Mouse (Mus musculus) erythroblast, embryonic 14.5 days (primary cell): Measurements from ENCODE around the gene Gm44503. TPM values are rescaled to one million over a fixed set of nuclear protein-coding genes. Genes with fewer than 3 reads are reported as not detected.

Experiments
- H3K27me3 ChIP-seq: 2 replicates; pipeline ENCODE4 v1.6.1; 2012; ENCODE audit warnings: inconsistent platforms; ENCODE audit not compliant: control insufficient read depth
- H3K36me3 ChIP-seq: 2 replicates; pipeline ENCODE4 v1.6.1; 2012; ENCODE audit warnings: mild to moderate bottlenecking, inconsistent platforms; ENCODE audit not compliant: control insufficient read depth
- H3K4me1 ChIP-seq: 2 replicates; pipeline ENCODE4 v1.6.1; 2012; ENCODE audit warnings: inconsistent platforms; ENCODE audit not compliant: control insufficient read depth
- H3K4me3 ChIP-seq: replicated peaks from 2 replicates; pipeline ENCODE3; 2012; ENCODE audit warnings: moderate library complexity, mild to moderate bottlenecking, inconsistent platforms
- H3K9me3 ChIP-seq: 2 replicates; pipeline ENCODE4 v1.6.1; 2012; ENCODE audit warnings: low read length, inconsistent platforms, mixed read lengths; ENCODE audit not compliant: control insufficient read depth
- GATA1 ChIP-seq: IDR thresholded peaks from 2 replicates; pipeline ENCODE4 v1.6.1; 2012; ENCODE audit warnings: low read length, inconsistent platforms, mixed read lengths
- TAL1 ChIP-seq: IDR thresholded peaks from 3 replicates; pipeline ENCODE4 v1.6.1; 2012; ENCODE audit warnings: low read length, inconsistent platforms, mixed read lengths
- polyA plus RNA-seq: library from polyadenylated mRNA; stranded (reverse); fragments of >175 nt; gene quantifications from 2 replicates; pipeline ENCODE4 v1.2.3, GENCODE M21; 2012

The Gm44503 gene
- polyA plus RNA-seq, 1 experiment, result 0.01 TPM

GRCm38 (mm10) chr9:72988706-72989105, 30.1 kb downstream of the Gm44503 start:
- H3K36me3 ChIP-seq, result no peaks in the 10 kb centered on the region
- H3K4me3 ChIP-seq, result no peak overlapping the region
- H3K4me1 ChIP-seq, result peaks cover 23% of the 10 kb centered on the region
- TF ChIP-seq TAL1 (no peak), GATA1 (no peak)
- no peaks in the 10 kb centered on the region for H3K9me3 ChIP-seq
- no peaks in the 10 kb centered on the region for H3K27me3 ChIP-seq

- H3K27me3 ChIP-seq, result no peaks in the 10 kb centered on the region
- TF ChIP-seq TAL1 (no peak), GATA1 (no peak)
- H3K9me3 ChIP-seq, result no peaks in the 10 kb centered on the region
- H3K4me3 ChIP-seq, result no peak overlapping the region
- H3K36me3 ChIP-seq, result no peaks in the 10 kb centered on the region
- peaks cover 4% of the 10 kb centered on the region for H3K4me1 ChIP-seq
Observed at GRCm38 (mm10) chr9:72991420-72991819, 32.8 kb downstream of the Gm44503 start.

GRCm38 (mm10) chr9:72992576-72992975, 33.9 kb downstream of the Gm44503 start:
- no peaks in the 10 kb centered on the region for H3K9me3 ChIP-seq

GRCm38 (mm10) chr9:72996167-72996566, 37.5 kb downstream of the Gm44503 start:
- no peaks in the 10 kb centered on the region for H3K9me3 ChIP-seq
- H3K36me3 ChIP-seq, result no peaks in the 10 kb centered on the region
- H3K4me3 ChIP-seq, result no peak overlapping the region
- H3K4me1 ChIP-seq, result no peaks in the 10 kb centered on the region
- H3K27me3 ChIP-seq, result no peaks in the 10 kb centered on the region
- TF ChIP-seq GATA1 (no peak), TAL1 (no peak)

More at GRCm38 (mm10) chr9:72992576-72992975, 33.9 kb downstream of the Gm44503 start:
- Histone ChIP-seq H3K27me3 (no peaks in the 10 kb centered on the region), H3K36me3 (no peaks in the 10 kb centered on the region), H3K4me3 (no peak overlapping the region), H3K4me1 (no peaks in the 10 kb centered on the region)
- TF ChIP-seq TAL1, result no peak
- TF ChIP-seq GATA1, result no peak

GRCm38 (mm10) chr9:72996806-72997205, 38.2 kb downstream of the Gm44503 start:
- Histone ChIP-seq H3K9me3 (no peaks in the 10 kb centered on the region), H3K27me3 (no peaks in the 10 kb centered on the region), H3K36me3 (no peaks in the 10 kb centered on the region), H3K4me3 (no peak overlapping the region), H3K4me1 (no peaks in the 10 kb centered on the region)
- no peak for TF ChIP-seq TAL1
- TF ChIP-seq GATA1, result no peak

GRCm38 (mm10) chr9:73000487-73000886, 41.8 kb downstream of the Gm44503 start:
- TF ChIP-seq TAL1, result no peak
- Histone ChIP-seq H3K9me3 (no peaks in the 10 kb centered on the region), H3K4me3 (no peak overlapping the region), H3K27me3 (no peaks in the 10 kb centered on the region), H3K36me3 (peaks cover 2% of the 10 kb centered on the region), H3K4me1 (no peaks in the 10 kb centered on the region)

DNA sequence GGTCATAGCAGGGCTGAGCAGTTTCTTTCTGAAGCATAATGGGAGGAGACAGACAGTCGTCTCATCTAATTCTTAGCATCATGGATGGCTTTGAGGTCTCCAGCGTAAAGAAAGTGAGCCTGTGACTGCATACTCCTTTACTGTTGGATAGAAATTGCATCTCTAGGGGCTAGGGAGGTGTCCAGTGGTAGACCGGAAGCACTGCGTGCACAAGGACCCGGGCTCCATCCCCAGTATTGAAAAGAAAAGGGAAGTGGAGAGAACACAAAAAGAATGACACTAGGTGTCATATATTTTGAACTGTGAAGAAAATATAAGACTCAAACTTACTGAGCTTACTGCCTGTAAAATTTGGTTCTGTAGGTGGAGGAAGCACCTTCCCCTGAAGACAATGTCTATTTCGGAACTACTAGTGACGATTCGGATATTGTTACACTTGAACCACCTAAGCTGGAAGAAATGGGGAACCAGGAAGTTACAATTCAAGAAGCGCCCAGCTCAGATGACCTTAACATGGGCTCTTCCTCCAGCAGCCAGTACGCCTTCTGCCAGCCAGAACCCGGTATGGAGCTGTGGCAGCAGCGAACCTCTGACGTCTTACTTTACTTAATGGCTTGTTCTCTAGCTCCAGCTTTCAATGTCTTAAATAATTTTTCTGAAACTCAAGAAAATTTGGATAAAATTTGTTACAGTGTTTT, 42.8 kb downstream of the Gm44503 start:
- peaks cover 7% of the 10 kb centered on the region for H3K36me3 ChIP-seq
- H3K4me3 ChIP-seq, result no peak overlapping the region
- H3K4me1 ChIP-seq, result no peaks in the 10 kb centered on the region
- no peaks in the 10 kb centered on the region for H3K9me3 ChIP-seq
- TF ChIP-seq GATA1 (no peak), TAL1 (no peak)
- no peaks in the 10 kb centered on the region for H3K27me3 ChIP-seq

DNA sequence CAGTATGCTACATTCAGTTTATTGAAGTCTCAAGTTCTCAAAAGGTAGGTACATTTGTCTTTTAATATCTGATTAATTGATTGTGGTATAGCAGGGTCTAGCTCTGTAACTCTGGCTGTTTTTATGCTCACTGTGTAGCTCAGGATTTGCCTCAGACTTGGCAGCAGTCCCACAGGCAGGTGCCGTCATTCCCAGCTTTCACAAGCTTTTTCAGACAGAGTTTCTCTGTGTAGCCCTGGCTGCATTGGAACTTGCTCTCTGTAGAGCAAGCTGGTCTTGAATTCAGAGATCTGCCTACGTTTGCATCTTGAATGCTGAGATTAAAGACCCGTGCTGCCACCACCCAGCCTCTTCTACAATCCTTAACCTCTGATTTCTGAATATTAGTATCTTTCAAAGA, 43.5 kb downstream of the Gm44503 start:
- Histone ChIP-seq H3K36me3 (peaks cover 7% of the 10 kb centered on the region), H3K4me1 (no peaks in the 10 kb centered on the region)
- TF ChIP-seq GATA1 (no peak), TAL1 (no peak)

DNA sequence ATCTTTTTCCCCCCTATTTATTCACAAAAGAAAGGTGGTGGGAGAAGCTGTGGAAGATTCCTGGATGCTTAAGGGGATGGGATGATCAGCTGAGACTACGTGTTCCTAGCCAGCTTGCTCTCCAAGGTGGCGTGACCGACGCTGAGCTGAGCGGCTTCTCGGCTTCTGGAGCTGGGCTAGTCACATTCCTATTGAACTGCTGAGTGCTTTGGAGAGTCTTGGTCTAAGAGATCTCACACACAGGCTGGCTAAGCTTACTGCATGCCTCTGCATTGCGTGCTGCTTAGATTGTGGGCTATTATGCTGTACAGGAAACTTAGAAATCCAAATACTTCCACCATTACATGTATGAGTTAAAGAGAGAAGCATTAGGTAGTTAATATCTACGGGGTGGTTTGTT, 45.4 kb downstream of the Gm44503 start:
- H3K36me3 ChIP-seq, result peaks cover 7% of the 10 kb centered on the region

More for the DNA sequence above, 43.5 kb downstream of the Gm44503 start:
- no peak overlapping the region for H3K4me3 ChIP-seq
- no peaks in the 10 kb centered on the region for H3K9me3 ChIP-seq
- H3K27me3 ChIP-seq, result no peaks in the 10 kb centered on the region

DNA sequence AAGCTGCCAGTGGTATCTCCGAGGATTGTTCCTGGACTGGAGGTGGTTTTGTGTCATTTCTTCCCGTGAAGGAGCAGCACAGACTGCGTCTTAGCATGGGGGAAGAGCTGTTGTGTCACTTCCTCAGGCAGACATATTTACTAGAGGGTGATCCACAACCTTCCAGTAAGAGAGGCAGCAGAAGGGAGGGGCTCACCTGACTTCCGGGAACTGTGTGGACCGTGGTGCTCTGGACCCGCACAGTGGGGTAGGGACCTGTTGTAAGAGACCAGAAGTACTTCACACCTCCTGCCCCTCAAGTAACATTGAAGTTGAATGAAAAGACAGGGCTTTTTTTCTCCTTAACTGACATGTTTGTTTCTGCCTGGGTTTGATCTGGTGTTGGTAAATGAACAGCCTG, 46.5 kb downstream of the Gm44503 start:
- Histone ChIP-seq H3K27me3 (no peaks in the 10 kb centered on the region), H3K4me1 (no peaks in the 10 kb centered on the region), H3K9me3 (no peaks in the 10 kb centered on the region), H3K36me3 (peaks cover 9% of the 10 kb centered on the region), H3K4me3 (no peak overlapping the region)
- TF ChIP-seq TAL1, result no peak
- no peak for TF ChIP-seq GATA1

More for the DNA sequence above, 45.4 kb downstream of the Gm44503 start:
- TF ChIP-seq TAL1, result no peak
- TF ChIP-seq GATA1, result no peak
- no peaks in the 10 kb centered on the region for H3K27me3 ChIP-seq
- H3K4me3 ChIP-seq, result no peak overlapping the region
- no peaks in the 10 kb centered on the region for H3K4me1 ChIP-seq
- H3K9me3 ChIP-seq, result no peaks in the 10 kb centered on the region
